Mouse (Mus musculus): ENCODE measurements around the gene Samt1.
"Not testable (repeated sequence)": the region's sequence is repeated elsewhere in the genome, so short reads cannot be mapped to it uniquely, and the experiment has no call there.

DNA sequence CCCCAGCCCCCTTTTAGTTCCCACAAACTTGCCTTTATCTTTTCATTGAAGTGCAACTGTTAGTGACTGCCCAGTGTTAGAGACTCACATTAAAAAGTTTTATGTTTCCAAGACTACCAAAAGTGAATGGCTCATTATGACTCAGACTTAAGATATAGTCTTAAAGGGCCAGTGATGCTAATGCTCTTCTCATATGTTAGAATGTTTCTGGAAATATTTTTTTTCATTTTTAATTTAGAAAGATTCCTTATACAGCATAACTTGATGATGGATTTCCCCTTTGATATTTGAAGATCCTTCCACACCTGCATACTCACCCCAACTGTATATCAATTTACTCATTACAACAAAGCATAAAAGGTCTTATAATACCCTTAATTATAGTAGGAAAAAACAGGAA is 42.5 kb upstream of the Samt1 start, which contains the start of gene Gm10057:
- TF ChIP-seq CTCF (IDR thresholded peaks at IDR 0.05; ENCODE audit: low read depth, low read length); POLR2A (IDR thresholded peaks at IDR 0.05; ENCODE audit: insufficient read depth, low read length); EP300 (IDR thresholded peaks at IDR 0.05; ENCODE audit: insufficient read depth, low read depth, low read length): not testable (repeated sequence)

All from ES-Bruce4 (cell line).